Mouse (Mus musculus): ENCODE results near the gene Vash2. TPM values are rescaled to one million over a fixed set of nuclear protein-coding genes. Genes with fewer than 3 reads are reported as not detected.

Vash2 gene
- polyA plus RNA-seq (2014; fragmentation: Illumina TruSeq; extraction: RNeasy Lipid Tissue Mini Kit (QIAGEN cat#74804)): 2.8 TPM

DNA sequence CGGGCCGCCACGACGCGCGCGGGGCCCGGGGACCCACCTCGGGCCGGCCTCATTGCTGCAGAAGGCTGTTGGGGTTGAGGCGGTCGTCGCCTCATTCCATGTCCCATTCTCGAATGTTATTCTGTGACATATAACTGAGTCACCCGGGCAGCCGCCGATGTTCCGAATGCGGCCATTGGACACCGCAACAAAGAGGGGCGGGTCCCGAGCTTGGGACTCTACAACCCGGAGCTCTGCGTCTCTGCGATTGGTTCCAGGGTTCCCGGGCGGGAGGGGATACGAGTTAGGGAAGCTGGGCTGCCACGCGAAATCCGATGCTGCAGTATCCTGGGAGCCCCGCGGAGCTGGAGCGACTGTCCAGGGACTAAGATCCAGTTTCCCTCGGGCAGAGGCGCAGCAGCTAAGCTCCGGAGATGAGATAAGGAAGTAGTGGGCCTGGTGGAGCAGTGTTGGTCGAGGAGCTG, at the start of gene Vash2:
Gene Vash2, minus strand, starts transcription at position 197 of the 464 bp plus-strand sequence.

DNA sequence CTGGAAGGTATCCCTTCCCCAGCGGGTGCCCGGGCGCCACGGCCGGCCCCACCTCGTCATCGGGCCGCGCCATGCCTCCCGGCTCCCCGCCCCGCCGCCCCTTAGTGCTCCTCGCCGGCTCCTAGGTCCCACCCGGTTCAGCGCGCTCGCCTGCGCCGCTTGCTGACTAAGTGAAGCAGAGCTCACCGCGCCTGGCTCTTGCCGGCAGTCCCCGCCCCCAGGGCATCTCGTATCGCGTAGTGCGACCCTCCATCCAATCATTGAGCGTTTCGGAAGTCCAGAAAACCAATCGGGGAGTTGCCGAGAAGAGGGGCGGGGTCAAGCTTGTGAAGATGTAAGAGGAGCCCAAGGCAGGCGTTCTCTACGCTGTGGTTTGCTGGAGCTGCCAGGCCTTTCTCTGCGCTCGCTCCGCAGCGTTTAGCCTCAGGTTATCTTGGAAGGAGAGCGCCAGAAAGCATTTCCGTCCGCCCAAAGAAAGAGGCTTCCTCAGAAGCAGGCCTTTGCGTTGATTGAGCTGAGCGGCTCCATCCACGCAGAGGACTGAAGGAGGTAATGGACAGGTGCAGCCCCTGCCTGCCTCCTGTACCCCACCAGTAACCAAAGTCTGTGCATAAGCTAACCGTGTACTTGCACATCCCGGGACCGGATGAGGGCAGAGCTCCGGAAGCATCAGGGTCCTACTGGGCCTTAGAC, 47.1 kb upstream of the Vash2 start, which contains the start of gene Flvcr1:
Gene Flvcr1, minus strand, starts transcription at position 138 of the 693 bp plus-strand sequence.

DNA sequence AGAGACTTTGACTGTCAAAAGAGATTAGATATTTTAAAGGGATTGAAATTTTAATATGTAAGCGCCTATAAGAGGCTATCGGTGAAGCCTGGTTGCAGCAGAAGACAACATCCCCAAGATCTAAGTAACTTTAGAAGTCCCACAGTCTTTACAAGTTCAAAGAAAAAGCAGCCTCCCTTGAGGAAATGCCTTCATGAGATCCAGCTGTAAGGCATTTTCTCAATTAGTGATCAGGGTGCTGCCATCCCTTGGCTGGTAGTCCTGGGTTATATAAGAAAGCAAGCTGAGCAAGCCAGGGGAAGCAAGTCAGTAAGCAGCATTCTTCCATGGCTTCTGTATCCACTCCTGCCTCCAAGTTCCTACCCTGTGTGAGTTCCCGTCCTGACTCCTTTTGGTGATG, 54.3 kb downstream of the Vash2 start, which contains the start of gene Angel2:
Gene Angel2, plus strand, starts transcription at position 301 of the 400 bp plus-strand sequence.

DNA sequence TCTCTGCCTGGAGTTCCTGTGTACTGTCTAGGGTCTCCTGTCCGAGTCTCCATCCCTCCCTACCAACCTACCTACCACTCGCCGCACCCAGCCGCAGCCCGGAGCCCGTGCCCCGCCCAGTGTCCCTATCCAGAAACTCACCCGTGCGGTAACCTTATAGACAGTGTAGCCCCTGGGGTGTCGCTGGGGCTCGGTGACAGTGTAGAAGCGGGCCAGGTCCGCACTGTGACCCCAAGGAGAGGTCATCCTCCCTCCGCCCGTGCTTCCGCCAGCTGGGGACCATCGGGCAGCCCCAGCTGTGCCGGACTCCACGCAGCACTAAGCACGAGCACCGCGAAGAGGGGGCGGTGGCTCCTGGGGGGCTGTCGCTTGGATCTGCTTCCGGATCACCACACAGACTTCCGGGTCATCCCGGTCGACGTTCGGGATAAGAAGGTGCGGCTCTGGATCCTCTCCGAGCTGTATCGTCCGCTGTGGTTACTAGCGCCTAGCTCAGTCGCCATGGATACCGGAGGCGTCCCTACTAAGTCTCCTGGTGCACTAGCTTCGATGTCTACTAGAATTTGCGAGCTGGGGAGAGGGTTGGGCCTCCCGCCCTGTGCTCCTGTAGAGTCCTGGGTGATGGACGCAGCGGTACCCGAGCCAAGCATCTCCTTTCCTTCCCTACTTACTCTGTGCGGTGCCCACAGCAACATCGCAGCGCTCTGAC, 67.5 kb downstream of the Vash2 start, which contains the start of gene Rps6kc1:
Gene Rps6kc1, minus strand, starts transcription at position 356 of the 709 bp plus-strand sequence.

Other genes starting within 250 kb of the Vash2 start
- gene Rps6kc1, start 67.5 kb downstream of the Vash2 start, polyA plus RNA-seq (2014; fragmentation: Illumina TruSeq; extraction: RNeasy Lipid Tissue Mini Kit (QIAGEN cat#74804)): 7.9 TPM
- gene Angel2, start 54.2 kb downstream of the Vash2 start, polyA plus RNA-seq (2014; fragmentation: Illumina TruSeq; extraction: RNeasy Lipid Tissue Mini Kit (QIAGEN cat#74804)): 67.2 TPM
- gene Flvcr1, start 46.9 kb upstream of the Vash2 start, polyA plus RNA-seq (2014; fragmentation: Illumina TruSeq; extraction: RNeasy Lipid Tissue Mini Kit (QIAGEN cat#74804)): 43.6 TPM
- gene Spata45, start 57.3 kb upstream of the Vash2 start, polyA plus RNA-seq (2014; fragmentation: Illumina TruSeq; extraction: RNeasy Lipid Tissue Mini Kit (QIAGEN cat#74804)): not detected
- 9.2 TPM for gene Tatdn3, start 83.6 kb upstream of the Vash2 start, polyA plus RNA-seq (2014; fragmentation: Illumina TruSeq; extraction: RNeasy Lipid Tissue Mini Kit (QIAGEN cat#74804))
- gene Nsl1, start 83.7 kb upstream of the Vash2 start, polyA plus RNA-seq (2014; fragmentation: Illumina TruSeq; extraction: RNeasy Lipid Tissue Mini Kit (QIAGEN cat#74804)): 4.1 TPM
- gene Batf3, start 118.6 kb upstream of the Vash2 start, polyA plus RNA-seq (2014; fragmentation: Illumina TruSeq; extraction: RNeasy Lipid Tissue Mini Kit (QIAGEN cat#74804)): not detected
- gene Fam71a, start 185.5 kb upstream of the Vash2 start, polyA plus RNA-seq (2014; fragmentation: Illumina TruSeq; extraction: RNeasy Lipid Tissue Mini Kit (QIAGEN cat#74804)): not detected
- gene Atf3, start 238.7 kb upstream of the Vash2 start, polyA plus RNA-seq (2014; fragmentation: Illumina TruSeq; extraction: RNeasy Lipid Tissue Mini Kit (QIAGEN cat#74804)): 1.9 TPM